Mouse (Mus musculus) Muller cell, postnatal 12 days (primary cell): Measurements from ENCODE around the gene Zfp148.

Source experiments
- DNase-seq: peaks from one replicate; pipeline ENCODE4 v3.0.0-alpha.2; 2015; ENCODE audit errors: inconsistent ontology term

The Zfp148 gene

GRCm38 (mm10) chr16:33531184-33531583 lies 150.5 kb downstream of the Zfp148 start:
- DNase-seq: no peak

DNA sequence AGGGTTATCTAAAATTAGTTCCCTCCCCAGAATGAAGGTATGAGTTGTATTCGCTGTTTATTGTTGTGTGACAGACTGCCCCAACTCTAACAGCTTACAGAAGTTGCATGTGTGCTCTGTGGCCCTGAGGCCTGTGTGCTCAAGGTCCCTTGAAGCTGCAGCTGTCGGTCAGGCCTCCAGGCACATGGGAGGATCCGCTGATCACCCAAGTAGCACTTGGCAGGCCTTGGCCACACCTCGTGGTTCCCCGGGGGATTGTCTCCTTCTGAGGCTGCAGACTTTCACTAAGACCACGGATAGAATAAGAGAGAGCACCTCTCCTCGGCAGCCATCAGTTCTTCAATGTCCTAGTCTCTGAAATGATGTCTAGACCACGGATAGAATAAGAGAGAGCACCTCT lies 155.8 kb downstream of the Zfp148 start:
- no peak for DNase-seq

DNA sequence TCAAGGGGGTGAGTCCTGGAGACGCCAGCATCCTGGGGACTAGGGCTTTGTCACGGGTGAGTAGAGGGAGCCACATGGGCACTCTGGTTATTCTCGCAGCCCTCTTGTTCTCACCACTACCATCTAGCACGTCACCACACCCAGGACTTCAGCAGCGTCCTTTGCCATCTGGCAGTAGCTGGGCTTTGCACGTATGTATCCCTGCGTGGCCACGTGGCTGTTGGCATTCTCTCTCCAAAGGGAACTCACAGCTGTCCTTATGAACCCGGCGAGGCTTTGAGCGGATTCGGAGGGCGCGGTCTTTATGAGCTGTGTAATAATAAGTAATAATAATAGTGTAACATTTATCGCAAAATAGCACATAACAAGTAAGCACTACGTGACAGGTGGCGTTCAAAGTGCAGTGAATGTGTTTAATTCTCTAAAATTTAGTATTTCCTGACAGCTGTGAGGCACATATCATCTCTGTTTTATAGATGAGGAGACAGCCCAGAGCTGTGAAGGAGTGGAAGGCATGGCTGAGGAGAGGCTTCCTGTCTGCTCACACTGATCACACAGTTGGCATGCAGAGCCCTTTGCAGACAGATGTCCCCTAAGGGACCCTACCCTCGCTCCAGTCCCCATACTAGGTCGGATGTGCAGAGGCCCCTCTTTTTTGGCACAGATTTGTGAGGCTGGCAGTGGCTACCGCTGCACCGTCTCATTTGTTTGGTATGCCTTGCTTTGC lies 157.0 kb downstream of the Zfp148 start:
- DNase-seq: no peak

GRCm38 (mm10) chr16:33544346-33544745 lies 163.7 kb downstream of the Zfp148 start:
- no peak for DNase-seq

DNA sequence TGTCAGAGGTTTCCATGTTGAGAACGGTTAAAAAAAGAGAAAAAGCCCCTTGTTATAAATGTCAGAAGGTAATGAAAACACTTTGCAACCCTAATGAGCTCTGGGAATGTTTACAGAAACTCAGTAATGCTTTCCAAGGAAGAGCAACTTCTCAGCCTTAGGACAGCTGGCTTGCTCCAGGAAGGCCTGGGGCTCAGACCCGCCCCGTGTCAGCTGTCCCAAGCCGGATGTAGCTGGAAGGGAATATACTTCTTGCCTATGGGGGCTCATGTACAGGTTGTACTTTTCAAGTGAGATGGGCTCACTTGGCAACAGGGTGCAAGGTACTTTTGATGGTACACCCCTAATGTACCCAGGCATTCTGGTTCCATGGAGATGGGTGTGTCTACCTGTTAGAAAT lies 164.9 kb downstream of the Zfp148 start:
- DNase-seq: no peak

GRCm38 (mm10) chr16:33553689-33554342 lies 173.2 kb downstream of the Zfp148 start:
- no peak for DNase-seq
